Mouse (Mus musculus): ENCODE measurements at regions not wholly inside any gene's neighbourhood (a gene's known extent, or its start where the extent isn't known, plus 50 kb on each side); places are given as distances from the start of the nearest gene placed in this dataset.
"Not testable (repeated sequence)": the region's sequence is repeated elsewhere in the genome, so short reads cannot be mapped to it uniquely, and the experiment has no call there.

DNA sequence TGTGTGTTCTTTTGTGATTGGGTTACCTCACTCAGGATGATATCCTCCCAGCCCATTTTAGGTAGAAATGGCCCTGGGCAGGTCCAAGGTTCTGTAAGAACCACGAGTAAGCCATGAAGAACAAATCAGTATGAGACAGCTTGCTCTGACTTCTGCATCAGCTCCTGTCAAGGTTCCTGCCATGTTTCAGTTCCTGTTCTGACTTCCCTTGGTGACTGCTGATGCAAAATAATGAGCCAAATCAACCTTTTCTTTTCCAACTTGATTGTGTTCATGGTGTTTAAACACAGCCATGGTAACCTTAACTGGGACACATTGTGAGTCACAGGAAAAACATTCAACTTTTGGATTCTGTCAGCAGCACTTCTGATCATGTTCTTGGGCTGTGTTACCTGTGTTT, 667.4 kb upstream of the Igfbp7 start:
- H3K9me3 ChIP-seq: no peaks in the 10 kb centered on the region
- H3K4me3 ChIP-seq (replicated peaks): no peak overlapping the region
- ATAC-seq: no peak
- H3K4me2 ChIP-seq (replicated peaks): no peak overlapping the region
- WGBS: 55% methylated on average over 1 of the region's 1 CpGs
- H3K9ac ChIP-seq: no peak overlapping the region
- H3K4me1 ChIP-seq (replicated peaks): no peaks in the 10 kb centered on the region
- H3K27me3 ChIP-seq (replicated peaks): no peaks in the 10 kb centered on the region
- H3K27ac ChIP-seq: no peak overlapping the region
- H3K36me3 ChIP-seq: no peaks in the 10 kb centered on the region

DNA sequence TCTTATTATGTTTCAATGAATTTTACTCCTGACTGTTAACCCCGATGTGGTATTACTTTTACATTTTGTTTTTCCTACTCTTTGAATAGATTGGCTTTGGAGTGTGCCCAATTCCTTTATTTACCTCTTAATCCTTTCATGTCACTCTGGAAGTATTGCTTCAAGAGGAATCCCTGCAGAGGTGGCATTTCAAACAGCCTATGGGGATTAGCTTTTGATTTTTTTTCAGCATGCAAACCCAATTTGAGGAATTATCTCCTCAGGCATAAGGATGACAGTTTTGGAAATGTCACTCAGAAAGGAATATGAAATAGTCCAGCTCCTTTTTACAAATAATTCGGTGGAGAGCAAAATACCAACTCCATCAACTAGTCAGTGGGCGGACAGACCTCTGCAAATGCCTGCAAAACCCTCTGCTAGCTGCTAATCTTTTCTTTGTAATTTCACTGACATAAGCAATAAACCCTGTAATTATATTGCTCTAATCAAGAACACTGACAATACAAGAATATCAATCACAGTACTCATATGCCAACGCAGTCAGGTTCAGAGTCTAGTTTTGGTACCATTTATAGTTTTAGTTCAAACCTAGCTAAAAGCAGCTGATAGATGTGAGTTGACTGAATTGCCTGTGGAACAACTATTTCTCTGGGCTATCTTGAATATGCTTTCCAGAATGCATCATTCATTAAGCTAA, 624.9 kb upstream of the Igfbp7 start:
- H3K27me3 ChIP-seq (replicated peaks): no peaks in the 10 kb centered on the region
- 72% methylated on average over 4 of the region's 4 CpGs for WGBS

DNA sequence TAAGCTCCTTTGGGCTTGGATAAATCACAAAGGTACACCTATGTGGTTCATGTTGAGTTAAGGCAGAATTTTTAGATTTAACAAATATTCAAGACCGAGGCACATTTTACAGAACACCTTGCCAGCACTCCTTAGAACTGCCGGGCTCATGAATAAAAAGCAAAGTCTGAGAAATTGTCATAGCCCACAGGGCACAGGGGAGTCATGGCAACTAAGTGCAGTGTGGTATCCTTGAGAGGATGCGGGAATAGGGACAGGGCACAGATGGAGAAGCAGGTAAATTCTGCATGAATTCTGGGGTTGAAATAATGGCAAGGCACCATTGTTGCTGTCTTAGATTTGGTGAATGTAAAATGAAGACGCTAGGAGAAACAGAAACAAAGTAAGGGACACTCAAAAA, 609.7 kb upstream of the Igfbp7 start:
- H3K4me3 ChIP-seq (replicated peaks): no peak overlapping the region
- WGBS: 89% methylated on average over 4 of the region's 4 CpGs
- no peak for ATAC-seq

More for the DNA sequence above, 624.9 kb upstream of the Igfbp7 start:
- no peak overlapping the region for H3K4me3 ChIP-seq (replicated peaks)
- ATAC-seq: no peak
- H3K27ac ChIP-seq: no peak overlapping the region
- no peaks in the 10 kb centered on the region for H3K36me3 ChIP-seq
- no peaks in the 10 kb centered on the region for H3K9me3 ChIP-seq
- H3K4me2 ChIP-seq (replicated peaks): no peak overlapping the region
- no peak overlapping the region for H3K9ac ChIP-seq
- H3K4me1 ChIP-seq (replicated peaks): no peaks in the 10 kb centered on the region

DNA sequence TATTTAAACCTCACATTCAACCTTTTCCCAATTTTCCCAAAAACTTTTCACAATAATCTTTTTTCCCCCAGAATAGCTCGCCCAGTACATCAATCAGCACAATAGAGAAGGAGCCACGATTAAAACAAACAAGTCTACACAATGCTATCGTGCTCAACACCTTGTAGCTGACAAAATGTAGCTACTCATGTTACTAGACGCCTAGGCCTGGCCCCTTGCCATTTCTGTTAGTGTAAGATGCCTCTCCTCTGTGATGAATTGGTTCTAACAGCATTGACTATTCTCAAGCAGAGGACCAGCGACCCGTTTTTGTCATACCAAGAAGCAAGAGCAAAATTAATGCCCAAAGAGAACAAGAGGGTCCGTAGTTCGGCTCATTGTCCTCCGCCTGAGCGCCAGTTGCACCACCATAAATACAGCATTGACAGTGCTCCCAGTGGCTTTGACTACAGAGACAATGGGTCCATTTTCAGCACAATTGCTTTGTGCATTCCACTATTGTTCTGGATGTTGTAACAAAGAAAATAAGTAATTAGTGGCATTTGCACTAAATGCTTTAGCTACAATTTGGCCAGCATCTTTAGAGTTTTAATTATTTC, 578.7 kb upstream of the Igfbp7 start:
- no peaks in the 10 kb centered on the region for H3K27me3 ChIP-seq (replicated peaks)
- no peaks in the 10 kb centered on the region for H3K9me3 ChIP-seq
- H3K9ac ChIP-seq: no peak overlapping the region
- no peak overlapping the region for H3K4me3 ChIP-seq (replicated peaks)
- H3K4me1 ChIP-seq (replicated peaks): no peaks in the 10 kb centered on the region
- WGBS: 75% methylated on average over 10 of the region's 10 CpGs
- H3K36me3 ChIP-seq: no peaks in the 10 kb centered on the region
- no peak for ATAC-seq
- H3K4me2 ChIP-seq (replicated peaks): no peak overlapping the region
- no peak overlapping the region for H3K27ac ChIP-seq

More for the DNA sequence above, 609.7 kb upstream of the Igfbp7 start:
- Histone ChIP-seq H3K9ac (no peak overlapping the region), H3K27me3 (replicated peaks) (no peaks in the 10 kb centered on the region), H3K4me2 (replicated peaks) (no peak overlapping the region), H3K9me3 (no peaks in the 10 kb centered on the region), H3K27ac (no peak overlapping the region), H3K36me3 (no peaks in the 10 kb centered on the region), H3K4me1 (replicated peaks) (no peaks in the 10 kb centered on the region)

GRCm38 (mm10) chr5:77985269-77985668, 577.4 kb upstream of the Igfbp7 start:
- Histone ChIP-seq H3K36me3 (no peaks in the 10 kb centered on the region), H3K4me2 (replicated peaks) (no peak overlapping the region), H3K27me3 (replicated peaks) (no peaks in the 10 kb centered on the region), H3K9ac (no peak overlapping the region), H3K27ac (no peak overlapping the region), H3K4me3 (replicated peaks) (no peak overlapping the region), H3K9me3 (no peaks in the 10 kb centered on the region), H3K4me1 (replicated peaks) (no peaks in the 10 kb centered on the region)
- no peak for ATAC-seq
- 84% methylated on average over 1 of the region's 1 CpGs for WGBS

DNA sequence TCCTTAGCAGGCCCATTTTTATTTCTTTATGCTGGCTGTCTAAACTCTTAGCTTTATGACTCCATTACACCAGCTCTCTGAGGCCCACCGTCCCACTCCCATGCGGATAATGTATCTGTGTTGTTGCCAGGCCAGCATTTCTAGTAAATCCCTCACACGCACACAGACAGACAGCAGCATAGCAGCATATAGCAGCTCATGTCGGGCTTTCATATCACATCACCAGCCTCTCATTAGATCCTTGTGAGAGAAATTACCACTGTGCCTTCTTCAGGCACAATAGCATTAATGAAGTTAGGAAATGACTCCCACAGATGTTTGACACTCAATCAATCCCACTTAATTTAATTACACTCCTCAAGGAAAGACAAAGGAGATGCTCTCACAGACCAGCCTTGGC, 532.2 kb upstream of the Igfbp7 start:
- ATAC-seq; H3K9ac ChIP-seq; H3K9me3 ChIP-seq; H3K4me2 ChIP-seq (replicated peaks); H3K27me3 ChIP-seq (replicated peaks); H3K27ac ChIP-seq; H3K4me1 ChIP-seq (replicated peaks); H3K36me3 ChIP-seq; H3K4me3 ChIP-seq (replicated peaks): not testable (repeated sequence)
- WGBS: 68% methylated on average over 4 of the region's 4 CpGs

DNA sequence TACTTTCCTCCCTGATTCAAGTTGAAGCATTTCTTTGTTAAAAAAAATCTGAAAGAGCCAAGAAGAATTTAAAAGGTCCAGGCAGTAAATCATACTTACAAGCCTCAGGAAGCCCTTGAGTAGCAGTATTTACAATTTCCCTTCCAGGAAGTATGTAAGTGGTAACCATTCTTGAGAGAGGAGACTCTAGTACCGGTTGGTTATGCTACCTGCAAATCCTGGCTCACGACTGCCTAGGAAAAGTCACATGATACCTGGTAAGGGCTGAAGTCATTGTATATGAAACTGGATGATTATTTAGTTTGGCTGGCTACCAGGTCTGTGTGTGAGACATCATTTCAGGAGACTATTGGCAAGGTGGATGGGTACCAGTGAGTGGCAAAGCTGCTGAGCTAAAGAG, 524.0 kb upstream of the Igfbp7 start:
- ATAC-seq: no peak
- Histone ChIP-seq H3K4me2 (replicated peaks) (no peak overlapping the region), H3K4me3 (replicated peaks) (no peak overlapping the region), H3K4me1 (replicated peaks) (no peaks in the 10 kb centered on the region), H3K27me3 (replicated peaks) (no peaks in the 10 kb centered on the region), H3K36me3 (no peaks in the 10 kb centered on the region), H3K27ac (no peak overlapping the region), H3K9me3 (no peaks in the 10 kb centered on the region), H3K9ac (no peak overlapping the region)
- 60% methylated on average over 2 of the region's 2 CpGs for WGBS

DNA sequence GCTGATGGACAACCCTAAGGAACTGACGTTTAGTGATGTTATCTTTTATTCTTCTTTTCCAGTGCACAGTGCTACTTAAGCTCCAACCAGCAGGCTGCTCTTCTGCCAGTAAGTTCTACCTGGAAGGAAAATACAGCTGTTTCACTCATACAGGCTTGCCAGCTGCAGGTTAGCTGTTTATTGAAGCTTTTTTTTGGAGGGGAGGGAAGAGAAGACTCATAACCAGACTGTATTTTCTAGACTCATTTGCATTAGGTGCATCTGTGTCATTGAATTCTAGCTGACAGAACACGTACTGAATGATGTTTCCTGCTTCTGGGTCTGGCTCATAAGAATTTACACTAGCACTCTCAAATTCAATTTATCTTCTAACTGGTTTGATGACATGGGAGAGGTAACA, 513.3 kb upstream of the Igfbp7 start:
- H3K27ac ChIP-seq: no peak overlapping the region
- no peak overlapping the region for H3K9ac ChIP-seq
- no peaks in the 10 kb centered on the region for H3K36me3 ChIP-seq
- WGBS: 68% methylated on average over 2 of the region's 2 CpGs
- no peak overlapping the region for H3K4me3 ChIP-seq (replicated peaks)
- ATAC-seq: no peak
- H3K9me3 ChIP-seq: no peaks in the 10 kb centered on the region
- no peaks in the 10 kb centered on the region for H3K27me3 ChIP-seq (replicated peaks)
- H3K4me1 ChIP-seq (replicated peaks): no peaks in the 10 kb centered on the region
- H3K4me2 ChIP-seq (replicated peaks): no peak overlapping the region

- Histone ChIP-seq H3K9me3 (no peaks in the 10 kb centered on the region), H3K4me1 (replicated peaks) (no peaks in the 10 kb centered on the region), H3K36me3 (no peaks in the 10 kb centered on the region), H3K4me3 (replicated peaks) (no peak overlapping the region), H3K27me3 (replicated peaks) (no peaks in the 10 kb centered on the region), H3K9ac (no peak overlapping the region), H3K4me2 (replicated peaks) (no peak overlapping the region), H3K27ac (no peak overlapping the region)
- 53% methylated on average over 7 of the region's 7 CpGs for WGBS
- ATAC-seq: no peak
These were observed 509.3 kb upstream of the Igfbp7 start for GRCm38 (mm10) chr5:77917086-77917676.

DNA sequence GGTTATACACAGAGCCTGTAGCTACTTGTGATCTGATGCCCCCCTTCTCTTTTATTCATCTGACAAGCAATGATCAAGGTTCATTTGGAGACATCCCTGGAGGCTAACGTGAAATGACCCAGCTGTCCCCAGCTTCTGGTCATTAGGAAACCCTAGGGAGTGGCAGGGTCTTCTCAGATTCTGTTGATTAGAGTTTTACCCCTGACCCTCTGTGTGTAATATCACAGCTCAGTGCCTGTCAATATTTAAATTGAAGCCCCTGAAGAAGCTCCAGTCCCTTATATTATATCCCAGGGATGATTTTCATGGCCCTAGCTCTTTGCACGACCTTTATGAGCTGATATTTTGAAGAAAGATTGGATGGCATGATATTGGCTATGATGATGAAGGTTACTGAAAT, 508.5 kb upstream of the Igfbp7 start:
- Histone ChIP-seq H3K4me3 (replicated peaks) (no peak overlapping the region), H3K36me3 (no peaks in the 10 kb centered on the region), H3K27me3 (replicated peaks) (no peaks in the 10 kb centered on the region), H3K4me2 (replicated peaks) (no peak overlapping the region), H3K9me3 (no peaks in the 10 kb centered on the region), H3K27ac (no peak overlapping the region), H3K9ac (no peak overlapping the region), H3K4me1 (replicated peaks) (no peaks in the 10 kb centered on the region)
- no peak for ATAC-seq
- 61% methylated on average over 2 of the region's 2 CpGs for WGBS

GRCm38 (mm10) chr5:77909218-77909617, 501.4 kb upstream of the Igfbp7 start:
- Histone ChIP-seq H3K4me1 (replicated peaks) (no peaks in the 10 kb centered on the region), H3K27me3 (replicated peaks) (no peaks in the 10 kb centered on the region)
- WGBS: 55% methylated on average over 6 of the region's 6 CpGs

DNA sequence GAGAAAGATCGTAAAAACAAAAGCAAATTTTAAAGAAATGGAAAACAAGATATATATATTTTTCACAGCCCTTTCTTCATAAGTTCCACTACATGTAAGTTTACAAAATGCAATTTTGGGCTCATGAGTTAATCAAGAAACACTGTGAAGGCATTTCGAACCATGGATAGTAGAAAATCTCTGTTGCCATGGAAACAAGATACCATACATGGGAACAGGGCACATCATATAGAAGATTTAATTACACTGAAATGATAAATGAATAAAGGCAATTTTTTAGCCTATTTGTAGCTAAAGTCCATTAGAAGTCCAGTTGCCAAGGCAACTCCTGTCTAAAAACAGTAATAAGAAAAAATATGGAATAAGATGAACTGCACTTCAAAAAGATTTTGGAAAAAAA, 484.2 kb upstream of the Igfbp7 start:
- not testable (repeated sequence) for H3K27ac ChIP-seq

More at GRCm38 (mm10) chr5:77909218-77909617, 501.4 kb upstream of the Igfbp7 start:
- no peak overlapping the region for H3K4me3 ChIP-seq (replicated peaks)
- H3K27ac ChIP-seq: no peak overlapping the region
- H3K9ac ChIP-seq: no peak overlapping the region
- no peak for ATAC-seq
- no peaks in the 10 kb centered on the region for H3K36me3 ChIP-seq
- H3K4me2 ChIP-seq (replicated peaks): no peak overlapping the region
- no peaks in the 10 kb centered on the region for H3K9me3 ChIP-seq

DNA sequence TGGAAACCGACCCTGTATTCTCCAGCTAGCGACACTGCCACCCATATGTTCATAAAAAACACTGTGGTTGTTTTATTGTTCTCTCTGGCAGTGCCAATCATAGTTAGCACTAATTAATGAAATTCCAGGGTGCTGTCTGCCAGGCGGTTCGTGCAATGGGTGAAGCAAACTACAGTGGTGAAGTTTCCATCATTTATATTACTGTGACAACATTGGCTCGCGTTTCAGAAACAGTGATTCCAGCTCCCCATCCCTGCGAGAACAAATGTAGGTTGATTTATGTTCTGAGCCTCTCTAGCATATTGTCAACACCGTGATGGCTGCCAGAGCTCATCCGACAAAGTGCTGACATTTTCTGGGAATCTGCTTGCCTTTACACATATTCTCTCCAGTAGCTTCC, 480.7 kb upstream of the Igfbp7 start:
- no peaks in the 10 kb centered on the region for H3K27me3 ChIP-seq (replicated peaks)
- H3K4me1 ChIP-seq (replicated peaks): no peaks in the 10 kb centered on the region
- ATAC-seq: no peak
- no peak overlapping the region for H3K9ac ChIP-seq
- WGBS: 48% methylated on average over 9 of the region's 9 CpGs
- no peaks in the 10 kb centered on the region for H3K9me3 ChIP-seq
- no peak overlapping the region for H3K4me2 ChIP-seq (replicated peaks)
- no peak overlapping the region for H3K4me3 ChIP-seq (replicated peaks)
- no peaks in the 10 kb centered on the region for H3K36me3 ChIP-seq
- no peak overlapping the region for H3K27ac ChIP-seq

More for the DNA sequence above, 484.2 kb upstream of the Igfbp7 start:
- H3K27me3 ChIP-seq (replicated peaks); H3K4me3 ChIP-seq (replicated peaks); H3K36me3 ChIP-seq; H3K4me2 ChIP-seq (replicated peaks); H3K9me3 ChIP-seq; ATAC-seq; H3K9ac ChIP-seq; H3K4me1 ChIP-seq (replicated peaks): not testable (repeated sequence)
- WGBS: 81% methylated on average over 2 of the region's 2 CpGs

Measured in intestine, embryonic 15.5 days (tissue).